Mouse (Mus musculus) olfactory bulb, adult 2 months (tissue): ENCODE measurements at regions not wholly inside any gene's neighbourhood (a gene's known extent, or its start where the extent isn't known, plus 50 kb on each side); places are given as distances from the start of the nearest gene placed in this dataset.

Source experiments
- CTCF ChIP-seq: fragments of 200-500 bp; IDR thresholded peaks from 2 replicates; pipeline ENCODE4 v1.5.1; 2012; ENCODE audit warnings: low read depth, mild to moderate bottlenecking, low read length, moderate library complexity; ENCODE audit not compliant: insufficient read depth
- POLR2A ChIP-seq: fragments of 200-500 bp; IDR thresholded peaks from 2 replicates; pipeline ENCODE4 v1.6.1; 2012; ENCODE audit warnings: mild to moderate bottlenecking, low read depth, low read length, moderate library complexity; ENCODE audit not compliant: insufficient read depth

- no peak for TF ChIP-seq CTCF
- TF ChIP-seq POLR2A, result no peak
These were observed 67.8 kb upstream of the Acbd6 start for GRCm38 (mm10) chr1:155490131-155490530.
